Mouse (Mus musculus) neural tube, embryonic 15.5 days (tissue): ENCODE data around the gene Setd1a. TPM values are rescaled to one million over a fixed set of nuclear protein-coding genes. Genes with fewer than 3 reads are reported as not detected.

Experiments
- ATAC-seq: fragments of 200-750 bp; cut with Nextera tagmentation; 2 replicates; pipeline ENCODE4 v1.8.0; 2017; ENCODE audit warnings: mild to moderate bottlenecking, moderate TSS enrichment, moderate library complexity; ENCODE audit not compliant: low FRiP score
- H3K27ac ChIP-seq: fragments of 300-500 bp; sonication (generic); replicated peaks from 2 replicates; pipeline ENCODE4 v1.5.1; 2015; ENCODE audit warnings: mild to moderate bottlenecking, inconsistent platforms
- H3K27me3 ChIP-seq: fragments of 300-500 bp; sonication (generic); replicated peaks from 2 replicates; pipeline ENCODE4 v1.6.1; 2015; ENCODE audit warnings: inconsistent platforms
- H3K36me3 ChIP-seq: fragments of 300-500 bp; sonication (generic); 2 replicates; pipeline ENCODE4 v1.6.1; 2015; ENCODE audit warnings: inconsistent platforms
- H3K4me1 ChIP-seq: fragments of 300-500 bp; sonication (generic); 2 replicates; pipeline ENCODE4 v1.6.1; 2015; ENCODE audit warnings: inconsistent platforms
- H3K4me2 ChIP-seq: fragments of 300-500 bp; sonication (generic); 2 replicates; pipeline ENCODE4 v1.6.1; 2015; ENCODE audit warnings: inconsistent platforms, mild to moderate bottlenecking, moderate library complexity
- H3K4me3 ChIP-seq: fragments of 300-500 bp; sonication (generic); replicated peaks from 2 replicates; pipeline ENCODE4 v1.5.1; 2015; ENCODE audit warnings: mild to moderate bottlenecking, inconsistent platforms
- H3K9ac ChIP-seq: fragments of 300-500 bp; sonication (generic); replicated peaks from 2 replicates; pipeline ENCODE4 v1.6.1; 2015; ENCODE audit warnings: mild to moderate bottlenecking, inconsistent platforms
- H3K9me3 ChIP-seq: fragments of 300-500 bp; sonication (generic); replicated peaks from 2 replicates; pipeline ENCODE4 v1.6.1; 2016; ENCODE audit warnings: inconsistent platforms
- WGBS: fragments of 180-500 bp; shearing (Covaris S2); methylation state at CpG from one replicate; pipeline ENCODE4 v1.1.7; 2015; ENCODE audit warnings: mixed read lengths; 5-methylcytosine and 5-hydroxymethylcytosine counted together
- polyA plus RNA-seq: library from polyadenylated mRNA; unstranded; fragments of >200 nt; fragmentation: Nextera tagmentation; extraction: Ambion mirVana; gene quantifications from 2 replicates; pipeline ENCODE4 v1.2.1, GENCODE M21; 2015

Gene Setd1a
- polyA plus RNA-seq, 1 experiment from 2014 or later, result 17.8 TPM

DNA sequence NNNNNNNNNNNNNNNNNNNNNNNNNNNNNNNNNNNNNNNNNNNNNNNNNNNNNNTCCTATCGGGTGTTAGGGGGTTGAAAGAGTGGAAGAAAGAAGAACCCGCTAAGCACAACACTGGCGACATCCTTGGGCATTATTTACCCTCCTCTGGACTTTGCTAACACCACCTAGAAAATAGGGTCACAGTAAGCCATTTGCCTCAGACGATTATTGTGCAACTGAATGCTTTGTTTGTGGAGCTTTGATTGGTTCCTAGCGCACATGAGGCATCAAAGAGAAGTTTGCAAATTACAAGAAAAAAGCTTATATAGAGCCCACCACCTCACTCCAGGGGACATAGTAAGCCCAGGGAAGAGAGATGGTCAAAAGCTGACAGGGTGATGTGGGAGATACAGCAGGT, 32.4 kb downstream of the Setd1a start:
- Histone ChIP-seq H3K36me3 (peaks cover 78% of the 10 kb centered on the region), H3K4me1 (no peaks in the 10 kb centered on the region), H3K27ac (no peak overlapping the region), H3K27me3 (no peaks in the 10 kb centered on the region), H3K4me3 (no peak overlapping the region), H3K9me3 (no peaks in the 10 kb centered on the region), H3K4me2 (no peak overlapping the region), H3K9ac (no peak overlapping the region)
- ATAC-seq, result no peak
- 58% methylated on average over 5 of the region's 5 CpGs for WGBS

- H3K9me3 ChIP-seq, result no peaks in the 10 kb centered on the region
- no peak overlapping the region for H3K27ac ChIP-seq
- H3K9ac ChIP-seq, result no peak overlapping the region
- H3K27me3 ChIP-seq, result no peaks in the 10 kb centered on the region
- H3K4me1 ChIP-seq, result no peaks in the 10 kb centered on the region
- peaks cover 82% of the 10 kb centered on the region for H3K36me3 ChIP-seq
- H3K4me3 ChIP-seq, result no peak overlapping the region
- H3K4me2 ChIP-seq, result no peak overlapping the region
- no peak for ATAC-seq
- 86% methylated on average over 1 of the region's 1 CpGs for WGBS
Observed at GRCm38 (mm10) chr7:127809846-127810245, 33.4 kb downstream of the Setd1a start.

DNA sequence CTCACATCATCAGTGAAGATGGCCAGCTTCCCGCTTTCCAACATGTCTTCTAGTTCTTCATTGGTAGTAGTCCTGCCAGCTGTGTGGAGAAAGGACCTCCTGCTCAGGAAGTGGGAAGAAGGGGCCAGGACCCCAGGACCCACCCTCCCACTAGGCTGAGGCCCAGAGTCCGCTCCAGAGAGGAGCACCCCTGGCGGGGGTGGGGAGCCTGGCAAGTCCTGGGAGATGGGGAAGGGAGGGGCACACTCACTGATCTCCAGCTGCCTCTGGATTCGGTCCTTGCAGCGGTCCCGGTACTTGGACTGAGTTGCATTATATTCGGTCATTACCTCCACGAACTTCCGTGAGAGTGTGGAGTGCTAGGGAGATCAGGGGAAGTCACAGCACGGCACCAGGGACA, 34.2 kb downstream of the Setd1a start:
- ATAC-seq, result no peak
- H3K27me3 ChIP-seq, result no peaks in the 10 kb centered on the region
- WGBS, result 86% methylated on average over 10 of the region's 10 CpGs
- no peaks in the 10 kb centered on the region for H3K9me3 ChIP-seq
- no peaks in the 10 kb centered on the region for H3K4me1 ChIP-seq
- H3K27ac ChIP-seq, result no peak overlapping the region
- no peak overlapping the region for H3K4me2 ChIP-seq
- H3K9ac ChIP-seq, result no peak overlapping the region
- no peak overlapping the region for H3K4me3 ChIP-seq
- peaks cover 82% of the 10 kb centered on the region for H3K36me3 ChIP-seq

DNA sequence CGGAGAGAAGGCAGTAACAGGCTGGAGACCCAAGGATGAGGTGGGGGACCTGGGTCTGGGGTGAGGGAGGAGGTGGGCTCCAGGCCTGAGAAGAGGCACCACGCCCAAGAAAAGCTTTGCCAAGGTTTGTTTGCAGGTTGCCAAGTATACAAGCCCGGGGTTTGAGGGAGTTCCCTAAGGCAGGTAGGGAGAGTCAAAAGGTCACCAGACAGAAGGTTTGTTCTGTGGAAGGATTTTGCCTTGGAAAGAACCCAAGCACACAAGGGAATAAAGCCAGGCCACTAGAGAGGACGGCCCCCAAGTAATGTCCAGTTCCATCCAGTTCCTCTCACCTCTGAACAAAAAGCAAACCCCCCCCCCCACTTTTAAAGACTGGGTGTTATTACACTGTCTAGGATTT, 34.8 kb downstream of the Setd1a start:
- Histone ChIP-seq H3K36me3 (peaks cover 84% of the 10 kb centered on the region), H3K9me3 (no peaks in the 10 kb centered on the region), H3K4me2 (no peak overlapping the region), H3K4me1 (0 out of 2 replicates have a peak, but pooled peaks cover 3% of the 10 kb centered on the region), H3K27ac (no peak overlapping the region), H3K27me3 (no peaks in the 10 kb centered on the region), H3K4me3 (no peak overlapping the region), H3K9ac (no peak overlapping the region)
- no peak for ATAC-seq
- WGBS, result 84% methylated on average over 4 of the region's 4 CpGs

DNA sequence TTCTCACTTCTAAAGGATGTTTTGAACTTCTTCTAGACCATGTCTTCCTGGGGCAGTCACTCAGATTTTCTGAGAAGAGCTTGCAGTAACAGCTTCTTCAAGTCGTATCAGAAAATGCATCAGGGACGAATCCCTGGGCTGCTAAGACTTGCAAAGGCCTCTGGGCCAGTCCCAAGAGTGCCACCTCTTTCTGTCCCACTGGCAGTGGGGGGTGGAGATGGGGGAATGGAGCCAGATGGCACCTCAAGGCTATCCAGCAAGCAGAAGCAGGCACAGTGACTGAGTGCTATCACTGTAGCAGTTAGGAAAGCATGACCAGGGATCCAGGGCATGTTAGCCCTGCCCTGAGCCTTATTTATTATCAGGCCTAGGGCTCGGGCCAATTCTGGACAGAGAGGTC, 35.8 kb downstream of the Setd1a start:
- H3K4me2 ChIP-seq, result no peak overlapping the region
- 83% methylated on average over 3 of the region's 3 CpGs for WGBS
- no peak overlapping the region for H3K4me3 ChIP-seq
- 0 out of 2 replicates have a peak, but pooled peaks cover 3% of the 10 kb centered on the region for H3K4me1 ChIP-seq
- ATAC-seq, result no peak
- H3K36me3 ChIP-seq, result peaks cover 77% of the 10 kb centered on the region
- H3K27me3 ChIP-seq, result no peaks in the 10 kb centered on the region
- no peaks in the 10 kb centered on the region for H3K9me3 ChIP-seq
- no peak overlapping the region for H3K27ac ChIP-seq
- H3K9ac ChIP-seq, result no peak overlapping the region

GRCm38 (mm10) chr7:127813821-127814220, 37.4 kb downstream of the Setd1a start:
- Histone ChIP-seq H3K4me2 (no peak overlapping the region), H3K4me1 (0 out of 2 replicates have a peak, but pooled peaks cover 6% of the 10 kb centered on the region), H3K27me3 (no peaks in the 10 kb centered on the region), H3K4me3 (no peak overlapping the region), H3K36me3 (peaks cover 74% of the 10 kb centered on the region), H3K9ac (no peak overlapping the region), H3K27ac (no peak overlapping the region), H3K9me3 (no peaks in the 10 kb centered on the region)
- ATAC-seq, result no peak
- 88% methylated on average over 4 of the region's 4 CpGs for WGBS

- H3K27me3 ChIP-seq, result no peaks in the 10 kb centered on the region
- peaks cover 69% of the 10 kb centered on the region for H3K36me3 ChIP-seq
- H3K4me2 ChIP-seq, result no peak overlapping the region
- 0 out of 2 replicates have a peak, but pooled peaks cover 6% of the 10 kb centered on the region for H3K4me1 ChIP-seq
- no peak overlapping the region for H3K4me3 ChIP-seq
- H3K9ac ChIP-seq, result no peak overlapping the region
- WGBS, result 83% methylated on average over 19 of the region's 19 CpGs
- H3K9me3 ChIP-seq, result no peaks in the 10 kb centered on the region
- no peak for ATAC-seq
- H3K27ac ChIP-seq, result no peak overlapping the region
Observed at GRCm38 (mm10) chr7:127814241-127814921, 37.9 kb downstream of the Setd1a start.

DNA sequence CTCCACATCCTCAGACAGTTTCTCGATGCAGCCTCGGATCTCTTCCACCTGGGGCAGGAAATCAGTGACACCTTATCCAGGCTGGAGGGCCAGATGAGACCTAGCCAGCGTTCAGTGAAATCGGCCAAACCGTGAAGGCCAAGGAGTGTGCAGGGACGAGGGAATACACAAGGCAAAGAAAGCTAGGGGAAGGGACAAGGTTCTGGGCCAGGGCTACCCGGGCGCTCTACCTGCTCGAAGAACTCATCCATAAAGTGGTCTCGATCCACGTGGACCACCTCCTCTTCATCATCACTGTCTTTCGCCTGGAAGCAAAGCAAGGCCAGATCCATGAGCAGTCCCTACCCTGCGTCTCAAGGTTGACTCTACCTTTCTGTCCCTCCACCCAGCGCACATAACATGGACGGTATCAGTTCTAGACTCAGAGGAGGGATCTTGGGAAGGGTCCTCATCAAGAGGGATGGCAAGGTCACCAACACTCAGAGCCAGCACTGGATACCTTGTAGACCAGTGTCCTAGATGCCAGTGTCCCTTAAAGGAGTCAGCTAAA, 38.7 kb downstream of the Setd1a start:
- no peaks in the 10 kb centered on the region for H3K9me3 ChIP-seq
- H3K9ac ChIP-seq, result no peak overlapping the region
- H3K4me2 ChIP-seq, result no peak overlapping the region
- H3K36me3 ChIP-seq, result peaks cover 63% of the 10 kb centered on the region
- H3K27me3 ChIP-seq, result no peaks in the 10 kb centered on the region
- H3K4me1 ChIP-seq, result 0 out of 2 replicates have a peak, but pooled peaks cover 6% of the 10 kb centered on the region
- ATAC-seq, result no peak
- 96% methylated on average over 15 of the region's 15 CpGs for WGBS
- H3K27ac ChIP-seq, result no peak overlapping the region
- no peak overlapping the region for H3K4me3 ChIP-seq

DNA sequence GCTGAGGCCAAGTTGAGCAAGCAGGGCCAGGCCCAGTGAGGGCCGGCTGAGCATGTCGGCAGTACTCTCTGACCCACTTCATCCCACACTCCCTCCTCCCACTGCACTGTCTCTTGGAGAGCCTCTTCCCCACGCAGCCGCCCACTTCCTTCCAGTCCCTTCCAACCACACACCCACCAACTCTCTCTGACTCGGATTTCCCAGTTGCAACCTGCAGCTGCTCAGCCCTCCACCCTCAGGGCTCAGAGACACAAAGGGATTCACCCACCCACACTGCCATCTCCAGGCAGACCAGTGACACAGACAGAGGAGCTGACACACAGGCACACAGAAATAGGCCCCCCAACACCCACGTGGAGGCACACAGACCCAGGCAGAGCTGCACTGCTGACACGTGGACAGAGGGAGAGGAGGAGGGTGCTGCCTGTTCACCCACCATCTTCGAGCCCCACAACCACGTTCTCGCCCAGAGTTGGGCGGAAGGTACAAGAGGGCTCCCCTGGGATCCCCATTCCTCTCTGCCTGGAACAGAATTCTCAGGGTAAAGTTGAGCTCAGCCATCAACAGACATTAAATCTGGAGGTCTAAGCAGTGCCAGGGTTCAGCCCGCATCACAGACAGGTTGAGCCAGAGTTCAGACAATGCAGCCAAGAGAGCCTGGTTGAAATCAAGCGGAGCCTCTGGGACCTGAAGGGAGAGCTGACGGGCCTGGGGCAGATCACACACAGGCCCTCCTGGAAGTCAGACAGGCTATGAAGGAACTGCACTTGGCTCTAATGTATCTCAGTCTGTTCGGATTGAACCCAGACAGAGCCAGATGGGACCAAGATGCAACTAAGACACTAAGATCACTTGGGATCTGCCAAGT, 39.7 kb downstream of the Setd1a start:
- Histone ChIP-seq H3K9ac (no peak overlapping the region), H3K27ac (no peak overlapping the region), H3K27me3 (no peaks in the 10 kb centered on the region), H3K36me3 (peaks cover 53% of the 10 kb centered on the region), H3K4me3 (no peak overlapping the region), H3K4me1 (peaks cover 13% of the 10 kb centered on the region; the same call in 1 of the 2 replicates), H3K4me2 (no peak overlapping the region), H3K9me3 (no peaks in the 10 kb centered on the region)
- ATAC-seq, result no peak
- WGBS, result 64% methylated on average over 15 of the region's 15 CpGs

DNA sequence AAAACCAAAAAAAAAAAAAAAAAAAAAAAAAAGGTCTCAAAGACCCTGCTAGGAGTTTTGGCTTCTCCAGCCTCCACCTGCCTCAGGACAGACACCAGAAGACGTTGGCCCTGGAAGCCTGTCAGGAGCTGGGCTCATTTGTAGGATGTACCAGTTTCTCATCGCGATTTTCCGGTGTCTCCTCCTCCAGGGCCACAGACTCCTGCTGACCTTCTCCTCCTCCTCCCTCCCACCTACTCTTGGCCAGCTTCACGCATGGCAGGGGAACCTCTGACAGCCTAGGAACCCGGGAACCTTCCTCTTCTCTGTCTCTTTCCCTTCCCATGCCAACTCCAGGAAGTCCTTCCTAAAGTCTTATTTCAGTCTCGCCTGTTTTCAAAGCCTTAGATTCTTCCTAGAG, 40.6 kb downstream of the Setd1a start:
- H3K4me1 ChIP-seq, result peaks cover 19% of the 10 kb centered on the region
- H3K27me3 ChIP-seq, result no peaks in the 10 kb centered on the region
- peaks cover 45% of the 10 kb centered on the region for H3K36me3 ChIP-seq
- H3K9ac ChIP-seq, result no peak overlapping the region
- H3K4me3 ChIP-seq, result no peak overlapping the region
- H3K27ac ChIP-seq, result no peak overlapping the region
- H3K4me2 ChIP-seq, result no peak overlapping the region
- no peak for ATAC-seq
- WGBS, result 76% methylated on average over 7 of the region's 7 CpGs
- H3K9me3 ChIP-seq, result no peaks in the 10 kb centered on the region

DNA sequence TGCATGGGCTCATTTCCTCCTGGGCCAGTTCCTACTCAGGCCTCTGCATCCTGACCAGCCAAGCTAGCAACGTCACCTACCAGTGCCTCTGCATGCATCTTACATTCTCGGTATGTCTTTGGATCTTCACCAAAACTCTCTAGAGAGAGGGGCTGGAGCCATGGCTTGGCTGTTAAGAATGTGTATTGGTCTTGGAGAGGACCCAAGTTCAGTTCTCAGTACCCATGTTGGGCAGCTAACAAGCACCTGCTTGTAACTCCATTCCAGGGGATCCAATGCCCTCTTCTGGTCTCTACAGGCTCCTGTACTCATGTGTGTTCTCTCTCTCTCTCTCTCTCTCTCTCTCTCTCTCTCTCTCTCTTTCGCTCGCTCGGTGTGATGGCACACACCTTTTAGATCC, 41.3 kb downstream of the Setd1a start:
- Histone ChIP-seq H3K4me2 (no peak overlapping the region), H3K4me1 (peaks cover 27% of the 10 kb centered on the region), H3K36me3 (peaks cover 39% of the 10 kb centered on the region), H3K9ac (no peak overlapping the region), H3K27ac (no peak overlapping the region), H3K9me3 (no peaks in the 10 kb centered on the region), H3K27me3 (no peaks in the 10 kb centered on the region), H3K4me3 (no peak overlapping the region)
- ATAC-seq, result no peak
- WGBS, result 93% methylated on average over 5 of the region's 5 CpGs
